Mouse (Mus musculus): ENCODE results near the gene Hspg2. TPM values are rescaled to one million over a fixed set of nuclear protein-coding genes. Genes with fewer than 3 reads are reported as not detected.
"Not testable (repeated sequence)": the region's sequence is repeated elsewhere in the genome, so short reads cannot be mapped to it uniquely, and the experiment has no call there.

The Hspg2 gene
- 1 to 10 TPM; 4.3 to 5.0 TPM for total RNA-seq (2021)
- long read RNA-seq, experiment 1, result 0 reads
- long read RNA-seq, experiment 2, result 0 reads

DNA sequence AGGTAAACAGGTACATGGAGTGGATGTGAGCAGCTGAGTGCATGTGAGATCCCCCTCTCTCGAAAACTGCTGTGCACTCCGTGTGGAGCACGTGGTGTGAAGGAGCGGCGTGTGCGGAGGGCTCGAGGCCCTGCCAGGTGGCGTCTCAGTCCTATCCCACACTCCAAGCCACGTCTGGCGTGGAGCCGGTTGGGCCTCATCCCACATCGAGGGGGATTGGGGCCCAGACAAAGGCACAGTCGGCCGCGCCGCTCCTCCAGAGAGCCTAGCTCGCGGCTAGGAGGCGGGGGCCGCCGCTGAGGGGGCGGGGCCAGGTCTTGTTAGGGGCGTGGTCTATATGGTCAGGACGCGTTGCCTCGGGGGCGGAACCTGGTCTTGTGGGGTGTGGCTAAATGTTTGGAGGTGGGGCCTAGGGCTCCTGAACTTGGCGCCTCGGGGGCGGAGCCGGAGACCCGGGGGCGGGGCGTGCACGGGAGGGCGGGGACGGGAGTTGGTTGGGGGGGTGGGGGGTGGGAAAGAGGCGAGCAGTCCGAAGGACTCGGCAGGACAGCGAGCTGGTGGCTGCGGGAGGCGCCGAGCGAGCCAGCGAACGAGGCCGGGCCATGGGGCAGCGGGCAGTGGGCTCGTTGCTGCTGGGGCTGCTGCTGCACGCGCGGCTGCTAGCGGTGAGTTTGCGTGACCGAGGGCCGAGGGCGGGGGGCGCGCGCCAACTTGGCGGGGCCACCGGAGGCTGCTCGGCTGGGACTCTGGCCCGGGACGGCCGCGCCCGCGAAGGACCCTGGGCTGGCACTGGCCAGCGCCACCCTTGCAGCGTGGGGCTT is at the start of gene Hspg2:
Gene Hspg2 (plus strand): TSS at position 510 of the 821 bp plus-strand sequence.
- DNase-seq (ENCODE audit: low spot score in 2 of 2), result peak; percentile 71 to 75

DNA sequence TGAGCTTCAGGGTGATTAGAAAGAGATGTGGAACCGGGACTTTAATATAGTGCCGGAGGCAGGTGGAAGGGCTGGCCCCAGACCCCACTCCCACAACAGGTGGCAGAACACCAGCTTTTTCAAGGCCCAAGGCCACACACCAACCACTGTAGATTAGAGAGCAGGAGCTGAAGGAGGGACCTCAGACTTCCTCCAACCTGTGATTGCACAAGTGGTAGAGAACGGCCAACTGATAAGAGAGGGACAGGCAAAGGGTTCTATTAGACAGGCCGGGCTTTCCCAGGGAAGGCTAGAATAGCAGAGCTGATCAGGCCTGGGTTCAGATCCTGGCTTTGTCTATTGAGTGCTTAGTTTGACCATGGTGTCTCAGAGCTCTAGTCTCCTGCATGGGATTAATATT is 38.1 kb upstream of the Hspg2 start, which contains the start of gene Cela3b:
Gene Cela3b (minus strand): TSS at position 39 of the 400 bp plus-strand sequence.
- no peak for DNase-seq (ENCODE audit: low spot score in 2 of 2)

DNA sequence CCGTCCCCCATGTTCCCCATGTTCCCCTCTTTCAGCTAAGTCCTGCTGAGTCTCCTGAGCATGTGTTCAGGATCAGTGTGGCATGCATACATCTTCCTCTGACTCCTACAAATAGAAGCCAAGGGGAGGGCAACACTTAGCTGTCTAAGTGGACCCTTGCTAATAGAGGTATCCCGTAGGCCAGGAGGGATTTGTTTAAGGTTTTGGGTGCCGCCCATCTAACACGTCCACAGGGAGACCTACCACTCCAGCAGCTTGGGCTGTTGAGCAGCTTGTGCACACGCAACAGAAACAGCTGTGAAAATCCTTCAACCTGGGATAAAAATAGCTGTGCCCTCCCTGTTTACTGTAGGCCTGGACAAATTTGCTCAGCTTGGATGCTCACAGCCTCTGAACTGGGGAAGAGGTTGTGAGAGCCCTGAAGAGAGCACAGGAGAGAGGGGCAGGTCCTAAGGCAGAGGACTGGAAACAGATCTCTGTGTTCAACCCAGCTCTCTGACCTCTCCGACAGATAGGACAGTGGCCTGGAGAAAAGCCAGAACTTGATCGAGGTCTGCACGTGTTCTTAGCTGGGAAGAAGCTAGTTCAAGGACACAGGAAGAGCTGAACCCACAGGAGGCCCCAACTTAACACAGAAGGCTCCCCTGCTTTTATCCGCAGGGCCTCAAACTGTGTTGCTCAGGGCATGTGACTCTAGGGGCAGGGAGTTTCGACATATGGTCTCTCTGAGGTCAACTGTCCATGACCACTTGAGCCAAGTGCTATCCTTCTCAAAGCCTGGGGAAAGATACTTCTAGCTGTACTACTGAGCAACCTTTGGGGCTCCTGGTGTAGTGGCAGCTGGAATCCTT is 35.6 kb upstream of the Hspg2 start:
- DNase-seq (ENCODE audit: low spot score in 2 of 2), result not testable (repeated sequence)

DNA sequence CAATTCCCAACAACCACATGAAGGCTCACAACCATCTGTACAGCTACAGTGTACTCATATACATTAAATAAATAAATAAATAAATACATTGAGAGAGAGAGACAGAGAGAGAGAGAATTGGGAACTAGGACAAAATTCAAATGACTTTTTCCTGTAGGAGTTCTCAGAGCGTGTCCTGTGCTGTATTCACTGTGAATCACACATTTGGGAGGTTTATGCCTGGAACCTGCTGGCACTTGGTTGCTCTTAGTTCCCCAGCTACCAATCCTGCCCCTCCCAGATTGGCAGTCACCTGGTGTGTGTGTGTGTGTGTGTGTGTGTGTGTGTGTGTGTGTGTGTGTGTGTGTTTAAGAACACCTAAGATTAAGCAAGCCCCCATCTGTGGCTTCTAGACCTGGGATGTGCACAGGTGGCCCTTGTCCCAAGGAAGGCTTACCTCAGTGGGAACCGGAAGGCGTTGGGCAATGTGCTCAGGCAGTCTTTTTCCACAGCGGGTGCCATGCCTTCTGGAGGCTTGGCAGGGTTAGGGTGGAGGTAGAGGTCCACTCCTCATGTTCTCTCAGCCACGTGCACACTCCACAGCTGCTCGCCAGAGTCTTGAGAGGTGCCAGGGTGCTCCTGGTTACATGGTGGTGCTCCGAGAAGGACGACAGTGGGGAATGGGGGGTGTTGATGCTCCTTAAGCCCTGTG is 31.4 kb upstream of the Hspg2 start:
- DNase-seq (ENCODE audit: low spot score in 2 of 2), result no peak

DNA sequence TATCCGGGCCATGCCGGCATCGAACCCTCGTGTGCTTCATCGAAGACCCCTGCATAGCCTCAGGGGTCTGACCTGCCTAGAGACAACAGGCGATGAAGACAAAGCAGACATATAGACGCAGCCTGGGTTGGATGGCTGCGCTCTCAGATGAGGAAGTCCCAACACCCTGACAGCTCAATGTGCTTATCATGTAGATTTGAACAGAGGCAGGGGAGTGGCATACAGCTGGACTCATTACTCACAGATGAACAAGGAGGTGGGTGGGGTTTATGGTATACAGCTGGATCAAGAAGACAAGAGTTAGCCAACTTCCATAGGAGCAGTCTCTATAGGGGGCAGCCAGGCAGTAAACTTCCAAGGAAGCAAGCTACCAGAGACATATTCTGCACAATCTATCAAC is 29.7 kb upstream of the Hspg2 start:
- DNase-seq (ENCODE audit: low spot score in 2 of 2), result no peak

DNA sequence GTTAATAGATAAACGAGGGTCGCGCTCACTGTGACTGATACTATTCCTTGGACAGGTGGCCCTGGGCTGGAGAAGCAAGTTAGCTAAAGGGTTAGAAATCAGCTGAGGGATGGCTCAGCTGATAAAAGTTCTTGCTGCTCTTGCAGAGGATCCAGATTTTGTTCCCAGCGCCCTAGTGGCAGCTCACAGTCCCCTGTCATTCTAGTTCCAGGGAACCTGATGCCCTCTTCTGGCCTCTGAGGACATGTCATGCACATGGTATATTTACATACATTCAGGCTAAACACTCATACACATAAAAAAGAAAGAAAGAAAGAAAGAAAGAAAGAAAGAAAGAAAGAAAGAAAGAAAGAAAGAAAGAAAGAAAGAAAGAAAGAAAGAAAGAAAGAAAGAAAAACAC is 27.2 kb upstream of the Hspg2 start:
- DNase-seq (ENCODE audit: low spot score in 2 of 2), result no peak

DNA sequence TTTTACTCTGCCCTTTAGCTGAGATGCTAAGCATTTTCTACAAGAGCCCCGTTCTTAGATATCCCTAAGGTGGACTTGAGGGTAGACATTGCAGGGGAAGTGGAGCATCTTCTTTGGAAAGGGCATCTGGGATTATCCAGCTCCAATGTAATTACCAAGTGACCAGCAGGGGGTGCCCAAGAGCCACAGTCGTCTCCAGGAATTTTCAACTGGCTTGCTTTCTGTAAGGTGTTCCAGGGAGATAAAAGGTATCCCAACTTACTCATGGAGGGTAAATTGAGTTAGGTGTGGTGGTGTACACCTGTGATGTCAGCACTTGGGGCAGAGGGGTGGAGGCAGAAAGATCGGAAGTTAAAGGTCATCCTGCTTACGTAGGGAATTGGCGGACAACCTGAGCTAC is 24.9 kb upstream of the Hspg2 start:
- DNase-seq (ENCODE audit: low spot score in 2 of 2), result peak; percentile 71 to 85

DNA sequence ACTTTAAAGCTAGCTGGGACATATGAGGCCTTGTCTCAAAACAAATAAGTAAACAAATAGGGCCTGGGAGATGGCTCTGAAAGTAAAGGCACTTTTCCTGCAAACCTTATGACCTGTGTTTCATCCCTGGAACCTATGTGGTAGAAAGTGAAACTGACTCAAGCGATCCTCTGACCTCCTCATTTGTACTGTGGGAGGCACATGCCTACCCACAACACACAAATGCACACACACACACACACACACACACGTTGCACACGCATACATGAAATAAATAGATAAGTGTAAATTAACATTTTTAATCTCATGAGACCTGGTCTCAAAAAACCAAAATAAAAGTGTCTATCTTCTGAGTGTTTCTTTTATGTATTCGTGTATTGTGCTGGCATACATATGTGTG is 22.7 kb upstream of the Hspg2 start:
- DNase-seq (ENCODE audit: low spot score in 2 of 2), result no peak

DNA sequence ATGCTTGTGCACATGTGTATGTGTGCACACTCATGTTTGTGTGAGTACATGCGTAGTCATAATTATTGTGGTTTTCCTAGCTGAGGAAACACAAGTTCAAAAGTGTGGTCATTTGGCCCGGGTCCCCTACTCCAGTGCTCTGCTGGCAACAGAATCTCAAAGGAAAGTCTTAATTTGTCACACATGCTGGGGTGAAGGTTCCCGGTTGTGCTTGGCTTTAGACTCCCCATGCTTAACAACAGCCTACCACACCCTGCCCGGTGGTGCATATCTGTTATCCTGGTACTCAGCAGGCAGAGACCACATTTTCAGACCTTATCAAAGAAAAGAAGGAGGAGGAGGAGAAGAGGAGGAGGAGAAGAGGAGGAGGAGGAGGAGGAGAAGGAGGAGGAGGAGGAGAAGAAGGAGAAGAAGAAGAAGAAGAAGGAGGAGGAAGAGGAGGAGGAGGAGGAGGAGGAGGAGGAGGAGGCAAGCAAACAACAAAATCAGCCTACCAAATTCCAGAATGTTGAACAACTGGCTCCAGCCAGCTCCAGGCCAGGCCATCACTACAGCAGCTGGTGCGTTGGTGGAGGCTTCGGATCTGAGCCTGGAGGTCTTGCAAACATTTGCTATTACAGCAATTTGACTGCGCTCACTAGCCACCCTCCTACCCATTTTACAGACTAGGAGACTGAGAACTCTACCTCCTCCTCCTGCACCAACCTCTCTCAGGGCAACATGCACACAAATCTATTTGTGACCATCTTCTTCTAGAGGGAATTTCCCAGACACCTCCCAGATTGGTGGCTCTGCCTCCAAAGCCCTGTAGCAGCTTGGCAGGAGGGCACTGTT is 21.0 kb upstream of the Hspg2 start:
- DNase-seq (ENCODE audit: low spot score in 2 of 2), result peak in 1 of 2 experiments; percentile 12

DNA sequence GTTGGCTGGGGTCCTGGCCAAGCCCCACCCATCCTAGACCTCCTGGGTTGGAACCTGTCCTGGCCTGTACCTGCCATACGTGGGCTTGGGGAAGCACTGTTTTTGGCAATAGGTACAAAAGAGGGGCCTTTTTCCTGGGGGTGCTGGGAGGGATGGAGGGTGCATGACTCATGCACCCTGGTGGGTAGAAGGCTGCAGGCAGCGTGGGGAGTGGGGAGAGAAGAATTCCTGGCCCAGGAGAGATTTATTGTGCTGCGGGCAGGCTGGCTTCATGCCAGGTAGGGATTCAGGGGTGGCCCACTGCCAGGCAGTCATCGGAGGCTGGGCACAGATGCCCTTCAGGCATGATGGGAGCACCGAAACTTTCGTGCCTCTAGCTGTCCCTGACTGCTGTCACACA is 20.4 kb upstream of the Hspg2 start:
- DNase-seq (ENCODE audit: low spot score in 2 of 2), result peak; percentile 15 to 28

DNA sequence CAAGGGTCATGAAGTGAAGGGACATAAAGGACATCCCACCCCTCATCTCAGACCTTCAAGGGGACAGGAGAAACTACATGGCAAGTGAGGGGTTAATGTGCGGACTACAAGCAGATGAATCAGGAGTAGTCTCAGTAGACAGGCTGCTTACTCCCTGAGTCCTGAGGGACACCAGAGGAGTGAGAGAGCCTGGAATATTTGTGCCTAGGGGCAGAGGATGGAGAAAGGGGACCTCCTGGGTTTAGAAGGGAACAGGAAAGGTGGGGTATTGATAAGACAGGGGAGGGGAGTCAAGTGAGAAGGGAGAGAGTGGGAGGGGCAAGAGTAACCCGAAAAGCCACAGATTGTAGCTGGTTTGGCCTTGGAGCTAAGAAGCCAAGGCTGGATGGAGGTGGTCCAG is 19.9 kb upstream of the Hspg2 start:
- DNase-seq (ENCODE audit: low spot score in 2 of 2), result no peak

DNA sequence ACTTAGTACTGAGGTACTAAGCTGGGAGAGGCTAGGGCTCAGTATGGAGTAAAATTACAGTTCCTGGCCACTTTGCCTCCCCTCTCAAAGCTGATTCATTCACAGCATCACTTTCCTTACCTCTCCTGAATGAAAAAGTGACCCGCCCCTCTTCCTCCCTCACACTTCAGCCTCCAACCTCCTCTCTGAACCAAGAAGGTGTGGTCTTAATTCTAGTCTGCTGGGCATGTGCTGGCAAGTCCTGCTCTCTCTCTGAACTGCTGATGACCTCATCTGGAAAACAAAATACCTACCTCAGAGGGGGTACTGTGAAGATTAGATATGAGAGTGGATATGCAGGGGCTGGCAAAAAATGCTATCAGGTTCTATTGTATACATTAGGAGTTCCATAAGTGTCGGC is 19.4 kb upstream of the Hspg2 start:
- DNase-seq (ENCODE audit: low spot score in 2 of 2), result no peak

DNA sequence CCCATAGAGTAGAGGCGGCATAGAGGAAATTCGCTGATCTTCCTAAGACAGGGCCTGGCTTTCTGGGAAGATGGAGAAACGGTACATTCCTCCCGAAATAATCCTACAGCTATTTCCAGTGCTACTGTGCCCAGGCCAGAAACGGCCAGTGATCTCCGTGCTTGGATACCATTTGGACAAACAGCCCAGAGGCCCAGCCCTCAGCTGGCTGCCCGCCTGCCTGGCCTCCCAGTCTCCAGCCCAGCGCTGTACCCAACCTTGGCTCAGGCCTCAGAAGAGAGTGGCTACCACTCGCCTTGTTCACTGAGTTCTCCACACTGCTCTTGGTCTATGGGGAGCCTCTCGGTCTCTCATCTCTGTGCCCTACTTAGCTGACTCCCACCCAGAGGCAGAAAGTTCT is 18.9 kb upstream of the Hspg2 start:
- DNase-seq (ENCODE audit: low spot score in 2 of 2), result no peak

DNA sequence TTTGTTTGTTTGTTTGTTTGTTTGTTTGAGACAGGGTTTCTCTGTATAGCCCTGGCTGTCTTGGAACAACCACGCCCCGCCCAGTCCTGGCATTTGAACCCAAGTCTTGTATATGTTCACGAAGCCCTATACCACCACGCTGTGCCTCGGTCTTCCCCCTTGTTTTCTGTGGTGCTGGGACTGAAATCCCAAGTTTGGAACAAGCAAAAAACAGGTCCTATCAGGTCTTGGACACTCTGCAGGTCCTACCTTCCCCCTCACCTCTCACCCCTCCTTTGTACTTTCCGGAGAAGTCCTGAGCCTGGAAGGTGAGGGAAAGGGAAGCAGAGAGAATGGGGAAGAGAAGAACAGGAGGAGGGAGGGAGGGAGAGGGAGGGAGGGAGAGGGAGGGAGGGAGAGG is 16.4 kb upstream of the Hspg2 start:
- no peak for DNase-seq (ENCODE audit: low spot score in 2 of 2)

DNA sequence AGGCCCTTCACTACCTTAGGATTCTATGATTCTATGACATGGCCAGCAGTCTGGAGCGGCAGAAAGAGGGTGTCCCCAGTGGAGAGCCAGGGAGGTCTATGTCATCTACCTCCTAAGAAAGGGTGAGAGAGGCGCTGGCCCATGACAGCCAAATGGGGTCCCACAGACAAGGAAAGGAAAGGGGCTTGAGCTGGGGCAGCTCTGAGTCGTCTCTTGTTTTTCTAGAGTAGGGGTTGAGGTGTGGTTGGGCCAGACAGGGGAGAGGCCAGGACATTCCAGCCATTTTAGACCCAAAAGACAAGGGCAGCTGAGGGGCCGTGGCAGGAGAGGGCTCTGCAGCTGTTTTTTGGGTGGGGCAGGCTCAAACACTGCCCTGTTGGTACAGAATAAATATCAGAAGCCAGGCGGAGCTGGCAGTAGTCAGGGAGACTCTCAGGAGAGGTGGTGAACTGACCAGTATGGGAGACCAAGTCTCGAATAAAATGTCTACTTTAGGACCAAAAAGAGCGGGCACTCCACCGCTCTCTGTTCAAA is 15.3 kb upstream of the Hspg2 start, which contains the start of gene 1700013G24Rik:
Gene 1700013G24Rik (plus strand): TSS at position 51 of the 534 bp plus-strand sequence.
- no peak for DNase-seq (ENCODE audit: low spot score in 2 of 2)

DNA sequence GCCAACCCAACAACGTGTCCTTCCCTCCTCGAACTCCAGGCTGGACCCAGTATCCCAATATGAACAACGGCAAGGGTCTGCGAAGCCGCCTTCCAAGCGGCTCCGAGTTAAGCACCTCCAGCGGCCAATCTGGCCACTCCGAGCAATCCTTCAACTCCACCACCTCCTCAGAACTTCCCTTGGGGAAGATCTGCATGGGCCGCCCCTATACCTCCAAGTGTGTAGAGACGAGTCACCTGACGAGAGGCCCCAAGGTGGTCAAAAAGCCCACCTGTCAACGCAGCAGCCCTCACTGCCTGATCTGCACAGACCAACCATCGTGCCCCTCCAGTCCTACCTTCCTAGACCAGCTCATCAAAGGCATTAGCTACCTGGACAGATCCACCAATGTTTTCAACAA is 14.0 kb upstream of the Hspg2 start:
- DNase-seq (ENCODE audit: low spot score in 2 of 2), result no peak

DNA sequence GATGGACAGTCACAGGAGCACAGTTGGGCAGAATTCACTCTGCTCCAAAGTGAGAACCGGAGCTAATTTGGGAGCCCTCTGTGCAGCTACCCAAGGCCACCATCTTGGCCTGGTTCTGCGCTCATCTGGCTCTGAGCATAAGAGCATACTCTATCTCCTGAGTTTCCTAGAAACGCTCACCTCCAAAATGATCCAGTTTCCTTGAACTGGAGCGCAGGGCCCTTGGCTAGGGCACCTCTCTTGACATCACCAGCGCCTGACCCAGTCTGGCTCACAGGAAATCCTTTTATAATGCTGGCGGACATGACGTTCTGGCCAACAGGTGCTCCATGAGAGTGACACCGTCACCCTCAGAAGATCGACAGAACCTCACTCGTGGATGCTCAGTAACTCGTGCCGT is 12.0 kb upstream of the Hspg2 start:
- no peak for DNase-seq (ENCODE audit: low spot score in 2 of 2)

DNA sequence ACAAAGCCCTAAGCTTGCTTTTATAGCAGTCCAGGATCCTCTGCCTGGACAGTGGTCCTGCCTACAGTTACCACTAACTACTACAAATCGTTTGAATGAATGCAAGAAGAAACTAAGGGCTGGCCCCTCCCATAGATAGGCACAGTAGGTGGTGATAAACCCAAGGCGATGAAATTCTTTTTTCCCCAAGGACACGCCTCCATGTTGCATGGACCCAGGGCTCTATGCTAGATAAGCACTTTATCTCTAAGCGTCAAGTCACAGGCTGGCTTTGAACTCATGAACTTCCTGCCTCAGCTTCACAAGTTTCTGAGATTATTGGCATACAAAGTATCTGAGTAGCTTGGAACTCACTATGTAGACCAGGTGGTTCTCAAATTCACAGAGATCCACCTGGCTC is 11.3 kb upstream of the Hspg2 start:
- DNase-seq (ENCODE audit: low spot score in 2 of 2), result no peak

DNA sequence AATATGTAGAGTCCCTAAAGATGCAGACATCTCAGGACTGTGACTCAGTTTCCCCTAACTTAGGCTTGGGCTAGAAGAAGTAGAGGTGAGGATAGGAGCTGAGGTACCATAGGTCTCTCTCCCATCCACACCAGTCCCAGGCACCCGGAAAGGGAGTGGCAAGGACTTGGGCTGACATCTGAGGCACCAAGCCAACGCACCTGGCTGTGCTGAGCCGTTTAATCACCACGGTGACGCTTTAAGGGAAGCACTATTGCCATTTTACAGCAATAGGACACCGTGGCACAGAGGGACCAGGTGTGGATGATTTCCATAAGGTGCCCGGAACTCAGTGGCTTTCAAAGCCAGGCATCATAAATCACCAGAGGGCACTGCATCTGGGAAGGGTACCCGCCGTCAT is 10.3 kb upstream of the Hspg2 start:
- no peak for DNase-seq (ENCODE audit: low spot score in 2 of 2)

DNA sequence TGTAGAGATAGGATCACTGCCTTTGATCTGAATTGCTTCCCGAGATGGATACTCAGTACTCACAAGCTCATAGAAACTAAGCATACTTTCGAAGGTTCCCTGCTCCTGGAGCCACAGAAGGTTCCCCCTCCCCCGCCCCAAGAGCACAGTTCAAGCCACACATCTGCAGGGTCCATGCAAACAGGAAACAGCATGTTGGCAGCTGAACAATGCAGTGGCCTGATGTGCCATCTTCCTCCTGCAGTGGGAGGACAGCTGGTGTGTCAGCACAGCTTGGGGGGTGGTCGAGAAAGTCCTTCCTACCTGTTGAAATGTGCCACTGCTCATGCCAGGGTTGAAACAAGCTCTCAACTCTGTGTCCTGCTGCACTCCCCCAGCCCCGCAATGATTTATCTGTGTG is 9.7 kb upstream of the Hspg2 start:
- DNase-seq (ENCODE audit: low spot score in 2 of 2), result no peak
